Mouse (Mus musculus) spleen, embryonic (tissue): ENCODE measurements around the gene Kif3b.
"Not testable (repeated sequence)": the region's sequence is repeated elsewhere in the genome, so short reads cannot be mapped to it uniquely, and the experiment has no call there.

ENCODE experiments used
- CTCF ChIA-PET: fragments of 350-600 bp; sonication (Branson Sonifier 250); formaldehyde crosslinking; loops from one replicate; lab custom pipeline; 2022; lab: Charles Lee

Gene Kif3b

DNA sequence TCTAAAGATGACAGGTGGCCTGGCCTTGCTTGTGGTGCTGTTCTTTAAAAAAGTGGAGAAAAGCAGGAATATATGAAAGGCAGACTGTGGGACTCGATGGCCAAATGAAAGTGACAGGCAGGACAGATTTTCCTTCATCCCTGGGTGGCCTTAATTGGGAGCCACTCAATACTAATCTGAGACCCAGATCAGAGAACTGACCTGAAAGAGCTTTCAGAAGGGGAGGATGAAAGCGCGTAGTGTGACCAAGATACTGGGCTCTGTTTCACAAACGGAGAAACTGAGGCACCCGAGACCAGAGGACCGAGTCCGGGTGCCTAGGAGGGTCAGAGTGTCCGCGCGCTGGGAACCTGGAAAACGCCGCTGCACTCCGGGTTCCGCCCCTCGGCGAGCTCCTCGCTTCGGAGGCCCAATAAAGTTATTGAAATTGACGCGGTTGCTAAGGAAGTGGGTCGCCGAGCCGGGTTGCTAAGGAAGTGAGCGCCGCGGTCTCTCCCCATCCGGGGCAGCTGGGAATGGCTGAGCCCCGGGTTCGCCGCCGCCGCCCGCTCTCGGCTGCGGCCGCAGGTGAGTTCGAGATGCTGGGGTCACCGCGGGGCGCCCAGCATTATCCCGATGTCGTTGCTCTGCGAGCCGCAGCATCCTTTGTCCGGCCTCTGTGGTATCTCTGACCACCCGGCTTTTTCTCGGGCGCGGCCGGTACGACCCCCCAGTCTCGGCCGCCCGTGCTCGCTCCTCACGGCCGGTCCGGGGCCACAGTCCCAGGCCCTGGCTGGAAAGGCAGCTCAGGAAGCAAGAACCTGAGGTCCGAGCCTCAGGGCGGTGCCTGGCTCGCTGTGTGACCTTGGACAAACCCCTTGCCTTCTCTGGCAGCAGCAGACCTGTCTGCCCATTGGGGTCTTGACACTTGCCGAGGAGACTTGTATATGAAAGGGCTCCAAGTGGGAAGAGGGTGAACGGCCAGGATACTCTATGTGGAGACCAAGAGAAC lies at the start of gene Kif3b:
TSS of gene Kif3b (plus strand) at position 476 of the 991 bp plus-strand sequence.
- CTCF ChIA-PET = no interaction called here

GRCm38 (mm10) chr2:153242156-153242555 lies 49.1 kb upstream of the Kif3b start:
- CTCF ChIA-PET = interaction anchor here (0.5 kb wide), 1 partner anchor 380 kb away, joined by 3 read pairs; no protein-coding TSS in a partner anchor

- CTCF ChIA-PET = no interaction called here
These were observed 41.5 kb upstream of the Kif3b start for GRCm38 (mm10) chr2:153249751-153250150.

GRCm38 (mm10) chr2:153256604-153257003 lies 34.6 kb upstream of the Kif3b start:
- CTCF ChIA-PET = no interaction called here

- CTCF ChIA-PET = no interaction called here
These were observed 32.0 kb upstream of the Kif3b start for GRCm38 (mm10) chr2:153259030-153259863.

DNA sequence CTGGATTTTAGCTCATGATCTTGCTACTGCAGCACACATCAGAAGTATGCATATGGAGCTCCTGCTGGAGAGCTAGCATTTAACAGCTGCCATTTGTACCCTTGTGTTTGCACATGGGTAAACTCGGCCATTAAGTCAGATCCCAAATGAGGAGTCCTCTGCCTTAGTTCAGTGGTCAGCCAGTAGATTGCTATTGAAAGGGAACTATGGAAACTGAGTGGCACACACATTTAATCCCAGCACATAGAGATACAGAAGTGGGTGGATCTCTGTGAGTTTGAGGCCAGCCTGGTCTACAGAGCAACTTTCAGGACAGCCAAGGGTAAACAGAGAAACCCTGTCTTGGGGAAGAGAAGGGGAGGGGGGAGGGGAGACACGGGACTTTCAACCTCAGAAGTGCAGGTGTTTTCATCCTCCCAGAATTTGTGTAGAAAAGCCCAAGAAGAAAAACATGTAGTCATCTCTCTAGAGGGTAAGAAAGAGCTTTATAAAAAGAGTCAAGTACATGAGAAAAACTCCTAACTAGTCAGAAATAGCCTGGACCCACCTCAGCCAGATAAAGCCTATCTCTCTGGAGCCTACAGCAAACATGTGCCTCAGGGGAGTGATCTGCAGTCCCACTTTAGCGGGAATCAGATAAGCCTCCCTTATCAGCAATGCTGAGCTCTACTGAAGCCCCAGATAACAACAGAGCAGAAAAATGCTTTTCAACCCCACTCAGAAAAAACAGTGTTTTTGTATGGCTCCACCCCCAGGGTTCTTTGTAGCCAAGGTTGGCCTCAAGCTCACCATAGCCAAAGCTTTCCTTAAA lies 31.1 kb upstream of the Kif3b start:
- CTCF ChIA-PET = no interaction called here

DNA sequence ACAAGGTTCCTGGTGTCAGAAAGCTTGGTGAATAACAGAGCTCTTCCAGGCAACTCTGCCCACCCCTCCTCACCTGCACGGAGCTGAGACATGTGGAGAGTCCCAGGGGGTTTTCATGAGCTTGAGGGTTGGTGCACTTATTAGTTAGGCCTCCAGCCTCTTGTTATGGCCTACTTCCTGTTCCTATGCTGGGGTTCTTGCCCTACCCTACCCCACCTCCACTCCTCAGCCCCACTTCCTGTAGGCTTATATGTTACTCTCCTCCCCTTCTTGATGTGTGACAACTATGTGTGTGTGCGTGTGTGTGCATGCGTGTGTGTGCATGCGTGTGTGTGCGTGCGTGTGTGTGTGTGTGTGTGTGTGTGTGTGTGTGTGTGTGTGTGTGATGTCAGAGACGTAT lies 28.2 kb upstream of the Kif3b start:
- CTCF ChIA-PET = interaction anchor here (0.5 kb wide), 1 partner anchor 18 kb away, joined by 3 read pairs; no protein-coding TSS in a partner anchor

GRCm38 (mm10) chr2:153267331-153267730 lies 23.9 kb upstream of the Kif3b start:
- CTCF ChIA-PET = no interaction called here

DNA sequence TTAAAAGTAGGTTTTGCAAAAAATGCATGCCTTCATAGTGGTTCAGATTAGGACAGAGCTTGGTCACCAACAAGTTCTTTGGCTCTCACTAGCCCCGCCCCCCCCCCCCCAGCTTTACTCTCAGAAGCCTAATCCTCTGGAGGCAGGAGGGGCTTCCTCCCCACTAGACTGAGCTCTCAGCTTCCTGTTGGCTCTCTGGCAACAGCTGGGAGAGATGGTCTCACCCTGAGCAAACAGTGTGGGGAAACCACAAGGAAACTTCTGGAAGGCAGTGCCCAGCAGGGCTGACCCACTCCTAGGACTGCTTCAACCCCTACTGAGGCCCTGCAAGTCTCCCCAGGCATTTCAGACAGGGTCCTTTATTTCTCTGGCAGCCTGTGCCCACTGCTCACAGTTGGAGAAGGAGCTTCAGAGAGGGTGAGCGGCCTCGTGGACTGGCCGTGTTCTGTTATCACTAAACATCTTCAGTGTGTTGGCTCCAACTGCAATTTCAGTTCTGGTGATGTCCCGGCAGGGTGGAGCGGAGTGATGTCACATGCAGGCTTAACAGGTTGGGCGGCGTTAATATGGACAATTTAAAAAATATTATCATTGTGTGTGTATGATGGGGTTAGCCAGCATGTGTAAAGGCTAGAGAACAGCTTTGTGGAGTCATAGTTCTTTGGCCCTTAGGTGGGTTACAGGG lies 20.8 kb upstream of the Kif3b start:
- CTCF ChIA-PET = not testable (repeated sequence)

DNA sequence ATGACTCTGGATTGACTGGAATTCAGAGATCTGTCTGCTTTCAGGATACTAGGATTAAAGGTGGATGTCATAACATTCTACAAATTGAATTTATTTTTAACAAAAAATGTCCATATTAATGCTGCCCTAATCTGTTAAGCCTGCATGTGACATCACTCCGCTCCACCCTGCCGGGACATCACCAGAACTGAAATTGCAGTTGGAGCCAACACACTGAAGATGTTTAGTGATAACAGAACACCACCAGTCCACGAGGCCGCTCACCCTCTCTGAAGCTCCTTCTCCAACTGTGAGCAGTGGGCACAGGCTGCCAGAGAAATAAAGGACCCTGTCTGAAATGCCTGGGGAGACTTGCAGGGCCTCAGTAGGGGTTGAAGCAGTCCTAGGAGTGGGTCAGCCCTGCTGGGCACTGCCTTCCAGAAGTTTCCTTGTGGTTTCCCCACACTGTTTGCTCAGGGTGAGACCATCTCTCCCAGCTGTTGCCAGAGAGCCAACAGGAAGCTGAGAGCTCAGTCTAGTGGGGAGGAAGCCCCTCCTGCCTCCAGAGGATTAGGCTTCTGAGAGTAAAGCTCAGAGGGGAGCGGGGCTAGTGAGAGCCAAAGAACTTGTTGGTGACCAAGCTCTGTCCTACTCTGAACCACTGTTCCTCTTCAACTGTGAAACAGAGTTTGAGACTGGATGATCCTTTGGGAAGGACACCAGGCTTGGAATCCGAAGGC lies 16.9 kb upstream of the Kif3b start:
- CTCF ChIA-PET = not testable (repeated sequence)

- CTCF ChIA-PET = no interaction called here
These were observed 16.3 kb upstream of the Kif3b start for GRCm38 (mm10) chr2:153274919-153275247.

DNA sequence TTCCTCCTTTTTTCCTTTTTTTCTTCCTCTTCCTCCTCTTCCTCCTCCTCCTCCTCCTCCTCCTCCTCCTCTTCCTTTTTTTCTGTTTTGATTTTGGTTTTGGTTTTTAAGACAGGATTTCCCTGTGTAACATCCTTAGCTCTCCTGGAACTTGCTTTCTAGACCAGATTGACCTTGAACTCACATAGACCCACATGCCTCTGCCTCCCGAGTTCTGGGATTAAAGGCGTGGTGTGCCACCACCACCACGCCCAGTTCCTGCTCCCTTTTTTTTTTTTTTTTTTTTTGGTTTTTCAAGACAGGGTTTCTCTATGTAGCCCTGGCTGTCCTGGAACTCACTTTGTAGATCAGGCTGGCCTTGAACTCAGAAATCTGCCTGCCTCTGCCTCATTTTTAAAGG lies 15.6 kb upstream of the Kif3b start:
- CTCF ChIA-PET = not testable (repeated sequence)

- CTCF ChIA-PET = no interaction called here
These were observed 14.8 kb upstream of the Kif3b start for GRCm38 (mm10) chr2:153276440-153276839.

DNA sequence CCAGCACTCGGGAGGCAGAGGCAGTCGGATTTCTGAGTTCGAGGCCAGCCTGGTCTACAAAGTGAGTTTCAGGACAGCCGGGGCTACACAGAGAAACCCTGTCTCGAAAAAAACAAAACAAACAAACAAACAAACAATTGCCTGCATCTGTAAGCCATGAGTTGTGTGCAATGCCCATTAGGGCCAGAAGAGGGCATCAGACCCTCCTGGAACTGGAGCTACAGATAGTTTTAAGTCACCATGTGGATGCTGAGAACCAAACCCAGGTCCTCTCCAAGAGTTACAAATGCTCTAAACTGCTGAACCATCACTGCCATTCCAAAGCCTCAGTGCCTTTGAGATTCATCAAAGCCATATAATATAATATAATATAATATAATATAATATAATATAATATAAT lies 14.4 kb upstream of the Kif3b start:
- CTCF ChIA-PET = interaction anchor here (0.6 kb wide), 1 partner anchor 408 kb away, joined by 3 read pairs; no protein-coding TSS in a partner anchor

GRCm38 (mm10) chr2:153278357-153278756 lies 12.9 kb upstream of the Kif3b start:
- CTCF ChIA-PET = no interaction called here

- CTCF ChIA-PET = no interaction called here
These were observed 7.3 kb upstream of the Kif3b start for GRCm38 (mm10) chr2:153283919-153284318.

DNA sequence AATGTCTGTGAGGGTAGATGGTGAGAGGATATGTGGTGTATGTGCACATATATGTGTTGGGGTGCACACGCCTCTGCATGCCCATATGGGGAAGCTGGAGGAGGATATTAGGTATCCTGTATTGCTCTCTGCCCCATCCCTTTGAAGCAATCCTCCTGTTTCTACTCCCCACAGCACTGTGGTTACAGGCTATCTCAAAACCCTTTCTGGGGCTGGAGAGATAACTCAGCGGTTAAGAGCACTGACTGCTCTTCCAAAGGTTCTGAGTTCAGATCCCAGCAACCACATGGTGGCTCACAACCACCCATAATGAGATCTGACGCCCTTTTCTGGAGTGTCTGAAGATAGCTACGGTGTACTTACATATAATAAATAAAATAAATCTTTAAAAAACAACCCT lies 4.7 kb upstream of the Kif3b start:
- CTCF ChIA-PET = no interaction called here

DNA sequence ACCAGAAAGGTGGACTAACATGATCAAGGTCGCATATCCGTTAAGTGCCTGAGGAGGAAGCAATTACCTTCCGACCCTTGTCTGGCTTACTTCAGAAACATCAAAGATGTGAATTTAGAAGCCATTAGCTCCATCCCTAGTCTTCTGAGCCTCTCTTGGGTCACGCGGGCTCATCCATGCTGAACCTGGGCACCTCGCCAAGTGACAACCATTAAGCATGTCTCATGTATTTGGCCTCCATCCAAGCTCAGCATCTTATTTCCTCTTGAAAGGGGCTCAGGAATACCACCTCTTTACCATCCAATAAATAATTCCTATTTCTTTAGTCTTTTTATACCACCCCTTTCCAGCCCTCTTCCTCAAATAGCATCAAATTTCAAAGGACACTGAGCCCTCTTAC lies 3.4 kb upstream of the Kif3b start:
- CTCF ChIA-PET = no interaction called here

GRCm38 (mm10) chr2:153292305-153292861 lies 1.2 kb downstream of the Kif3b start:
- CTCF ChIA-PET = no interaction called here

DNA sequence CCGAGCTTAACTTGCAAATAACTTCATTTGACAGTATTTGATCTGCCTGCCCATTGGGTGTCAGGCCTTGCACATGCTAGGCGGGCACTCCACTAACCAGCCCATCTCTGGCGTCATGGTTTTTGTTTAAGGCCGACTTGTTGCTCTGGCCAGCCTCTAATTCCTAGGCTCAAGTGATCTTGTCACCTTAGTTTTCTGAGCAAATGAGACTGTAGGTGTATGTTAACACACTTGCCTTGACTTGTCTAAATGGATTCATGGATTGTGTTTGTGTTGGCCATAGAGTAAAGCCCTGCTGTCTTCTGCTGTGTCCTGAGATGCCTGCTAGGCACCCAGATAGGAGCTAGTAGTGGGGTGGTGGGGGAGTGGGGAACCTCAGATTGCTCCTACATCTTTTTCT lies 4.0 kb downstream of the Kif3b start:
- CTCF ChIA-PET = no interaction called here
